Mouse (Mus musculus) erythroblast, embryonic 14.5 days (primary cell): Measurements from ENCODE around the gene Abhd16a.

ENCODE experiments used
- GATA1 ChIP-seq: IDR thresholded peaks from 2 replicates; pipeline ENCODE4 v1.6.1; 2012; ENCODE audit warnings: low read length, inconsistent platforms, mixed read lengths
- TAL1 ChIP-seq: IDR thresholded peaks from 3 replicates; pipeline ENCODE4 v1.6.1; 2012; ENCODE audit warnings: low read length, inconsistent platforms, mixed read lengths

DNA sequence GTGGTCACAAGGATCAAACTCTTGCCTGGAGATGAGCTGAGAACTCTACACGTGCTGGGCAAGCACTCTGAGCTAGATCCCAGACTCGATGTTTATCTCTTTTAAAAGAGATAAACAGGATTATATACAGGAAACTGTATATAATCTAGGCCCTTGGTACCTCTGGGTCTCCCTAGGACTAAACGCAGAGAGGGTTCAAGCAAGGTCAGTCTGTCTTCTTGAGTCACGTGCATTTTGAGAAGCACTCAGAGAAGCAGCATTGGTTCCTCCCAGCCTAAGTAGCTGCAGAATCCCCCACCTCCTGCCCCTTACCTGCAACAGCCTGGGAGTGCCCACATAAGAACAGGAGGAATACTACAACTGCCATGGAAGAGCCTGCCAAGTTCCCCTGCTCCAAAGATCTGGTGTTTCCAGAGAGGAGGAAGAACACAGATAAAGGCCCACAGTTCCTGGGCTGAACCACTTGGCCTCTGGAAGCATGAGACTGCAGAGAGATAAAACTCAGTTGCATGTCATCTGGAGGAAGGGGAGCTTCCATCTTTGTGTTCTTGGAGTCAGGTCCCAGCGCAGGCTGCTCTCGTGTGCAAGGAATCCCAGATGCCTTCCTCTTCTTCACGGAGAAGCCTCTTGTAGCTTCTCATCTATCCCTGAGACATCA, 3.7 kb upstream of the Abhd16a start, which contains the start of gene Ly6g6f:
- TF ChIP-seq GATA1, result no peak
- no peak for TF ChIP-seq TAL1
